Mouse (Mus musculus): ENCODE data around the gene Mepe. TPM values are rescaled to one million over a fixed set of nuclear protein-coding genes. Genes with fewer than 3 reads are reported as not detected.

The Mepe gene
- total and polyA plus RNA-seq, 2 experiments from 2014 or later, result 0.14 TPM; not detected in 1

- no peaks in the 10 kb centered on the region for H3K4me1 ChIP-seq (ENCODE audit: insufficient read depth)
- no peaks in the 10 kb centered on the region for H3K9me3 ChIP-seq (ENCODE audit: low read length)
- H3K27ac ChIP-seq (ENCODE audit: low read depth, low read length), result no peak overlapping the region
Measured at GRCm38 (mm10) chr5:104328317-104328850, 3.3 kb downstream of the Mepe start.

GRCm38 (mm10) chr5:104329381-104329780 is 4.3 kb downstream of the Mepe start:
- ATAC-seq (no peak), DNase-seq (no peak)
- no peak overlapping the region for H3K4me2 ChIP-seq (ENCODE audit: low read depth)
- 73% methylated on average over 5 of the region's 5 CpGs for WGBS
- no peaks in the 10 kb centered on the region for H3K4me1 ChIP-seq (ENCODE audit: insufficient read depth)
- no peak overlapping the region for H3K27ac ChIP-seq (ENCODE audit: low read depth, low read length)
- no peaks in the 10 kb centered on the region for H3K27me3 ChIP-seq (ENCODE audit: insufficient read depth, low read length)
- H3K36me3 ChIP-seq (ENCODE audit: insufficient read depth), result no peaks in the 10 kb centered on the region
- no peaks in the 10 kb centered on the region for H3K9me3 ChIP-seq (ENCODE audit: low read length)
- H3K4me3 ChIP-seq (ENCODE audit: low read depth, low read length), result no peak overlapping the region
- TF ChIP-seq CTCF (IDR thresholded peaks at IDR 0.05; ENCODE audit: low read depth), result no peak
- H3K9ac ChIP-seq, result no peak overlapping the region

More at GRCm38 (mm10) chr5:104328317-104328850, 3.3 kb downstream of the Mepe start:
- Histone ChIP-seq H3K9ac (no peak overlapping the region), H3K4me3 (ENCODE audit: low read depth, low read length) (no peak overlapping the region), H3K27me3 (ENCODE audit: insufficient read depth, low read length) (no peaks in the 10 kb centered on the region), H3K4me2 (ENCODE audit: low read depth) (no peak overlapping the region), H3K36me3 (ENCODE audit: insufficient read depth) (no peaks in the 10 kb centered on the region)
- 73% methylated on average over 4 of the region's 4 CpGs for WGBS
- DNase-seq, result no peak
- no peak for TF ChIP-seq CTCF (IDR thresholded peaks at IDR 0.05; ENCODE audit: low read depth)
- ATAC-seq, result 0 out of 2 replicates have a peak, but pooled peaks have one; percentile 27

- Histone ChIP-seq H3K4me1 (ENCODE audit: insufficient read depth) (no peaks in the 10 kb centered on the region), H3K9me3 (ENCODE audit: low read length) (no peaks in the 10 kb centered on the region), H3K27me3 (ENCODE audit: insufficient read depth, low read length) (no peaks in the 10 kb centered on the region), H3K36me3 (ENCODE audit: insufficient read depth) (no peaks in the 10 kb centered on the region), H3K9ac (no peak overlapping the region), H3K4me3 (ENCODE audit: low read depth, low read length) (no peak overlapping the region), H3K4me2 (ENCODE audit: low read depth) (no peak overlapping the region), H3K27ac (ENCODE audit: low read depth, low read length) (no peak overlapping the region)
- DNase-seq (no peak), ATAC-seq (no peak)
- no peak for TF ChIP-seq CTCF (IDR thresholded peaks at IDR 0.05; ENCODE audit: low read depth)
- 81% methylated on average over 5 of the region's 5 CpGs for WGBS
Measured at GRCm38 (mm10) chr5:104330088-104330487, 5.0 kb downstream of the Mepe start.

- Histone ChIP-seq H3K27ac (ENCODE audit: low read depth, low read length) (no peak overlapping the region), H3K27me3 (ENCODE audit: insufficient read depth, low read length) (no peaks in the 10 kb centered on the region), H3K9ac (no peak overlapping the region), H3K36me3 (ENCODE audit: insufficient read depth) (no peaks in the 10 kb centered on the region), H3K4me1 (ENCODE audit: insufficient read depth) (no peaks in the 10 kb centered on the region), H3K4me2 (ENCODE audit: low read depth) (no peak overlapping the region), H3K4me3 (ENCODE audit: low read depth, low read length) (no peak overlapping the region), H3K9me3 (ENCODE audit: low read length) (no peaks in the 10 kb centered on the region)
- no peak for ATAC-seq
- no peak for TF ChIP-seq CTCF (IDR thresholded peaks at IDR 0.05; ENCODE audit: low read depth)
- 60% methylated on average over 3 of the region's 3 CpGs for WGBS
- no peak for DNase-seq
Measured at GRCm38 (mm10) chr5:104332296-104332695, 7.2 kb downstream of the Mepe start.

GRCm38 (mm10) chr5:104333231-104333640 is 8.1 kb downstream of the Mepe start:
- TF ChIP-seq CTCF (IDR thresholded peaks at IDR 0.05; ENCODE audit: low read depth), result peak; percentile 94
- no peak overlapping the region for H3K9ac ChIP-seq
- no peaks in the 10 kb centered on the region for H3K36me3 ChIP-seq (ENCODE audit: insufficient read depth)
- no peaks in the 10 kb centered on the region for H3K4me1 ChIP-seq (ENCODE audit: insufficient read depth)
- no peaks in the 10 kb centered on the region for H3K9me3 ChIP-seq (ENCODE audit: low read length)
- no peak overlapping the region for H3K27ac ChIP-seq (ENCODE audit: low read depth, low read length)
- no peaks in the 10 kb centered on the region for H3K27me3 ChIP-seq (ENCODE audit: insufficient read depth, low read length)
- 33% methylated on average over 7 of the region's 7 CpGs for WGBS
- ATAC-seq, result peak; percentile 84
- no peak overlapping the region for H3K4me2 ChIP-seq (ENCODE audit: low read depth)
- H3K4me3 ChIP-seq (ENCODE audit: low read depth, low read length), result no peak overlapping the region
- DNase-seq, result peak; percentile 83

- Histone ChIP-seq H3K4me2 (ENCODE audit: low read depth) (no peak overlapping the region), H3K9me3 (ENCODE audit: low read length) (no peaks in the 10 kb centered on the region), H3K4me1 (ENCODE audit: insufficient read depth) (no peaks in the 10 kb centered on the region), H3K27me3 (ENCODE audit: insufficient read depth, low read length) (no peaks in the 10 kb centered on the region), H3K4me3 (ENCODE audit: low read depth, low read length) (no peak overlapping the region), H3K9ac (no peak overlapping the region), H3K36me3 (ENCODE audit: insufficient read depth) (no peaks in the 10 kb centered on the region), H3K27ac (ENCODE audit: low read depth, low read length) (no peak overlapping the region)
- TF ChIP-seq CTCF (IDR thresholded peaks at IDR 0.05; ENCODE audit: low read depth), result no peak
- no peak for DNase-seq
- WGBS, result 78% methylated on average over 6 of the region's 6 CpGs
- ATAC-seq, result peak; percentile 16; the same call in 1 of the 2 replicates
Measured at GRCm38 (mm10) chr5:104333643-104334042, 8.5 kb downstream of the Mepe start.

- no peak for DNase-seq
- no peak overlapping the region for H3K27ac ChIP-seq (ENCODE audit: low read depth, low read length)
- H3K9me3 ChIP-seq (ENCODE audit: low read length), result no peaks in the 10 kb centered on the region
- no peak overlapping the region for H3K4me2 ChIP-seq (ENCODE audit: low read depth)
- H3K4me1 ChIP-seq (ENCODE audit: insufficient read depth), result no peaks in the 10 kb centered on the region
- no peaks in the 10 kb centered on the region for H3K36me3 ChIP-seq (ENCODE audit: insufficient read depth)
- no peak for ATAC-seq
- H3K9ac ChIP-seq, result no peak overlapping the region
- 87% methylated on average over 14 of the region's 14 CpGs for WGBS
- TF ChIP-seq CTCF (IDR thresholded peaks at IDR 0.05; ENCODE audit: low read depth), result no peak
- no peak overlapping the region for H3K4me3 ChIP-seq (ENCODE audit: low read depth, low read length)
- H3K27me3 ChIP-seq (ENCODE audit: insufficient read depth, low read length), result no peaks in the 10 kb centered on the region
Measured at GRCm38 (mm10) chr5:104334516-104334915, 9.4 kb downstream of the Mepe start.
